Mouse (Mus musculus): ENCODE data around the gene Cdk14.

Cdk14 gene

GRCm38 (mm10) chr5:4801096-4801850 is 618.8 kb downstream of the Cdk14 start:
- DNase-seq (ENCODE audit: low read depth, low spot score), result no peak

- DNase-seq (ENCODE audit: low read depth, low spot score), result no peak
These were observed 628.9 kb downstream of the Cdk14 start for GRCm38 (mm10) chr5:4791219-4791618.

GRCm38 (mm10) chr5:4790265-4790664 is 629.8 kb downstream of the Cdk14 start:
- DNase-seq (ENCODE audit: low read depth, low spot score), result no peak

- no peak for DNase-seq (ENCODE audit: low read depth, low spot score)
These were observed 631.6 kb downstream of the Cdk14 start for GRCm38 (mm10) chr5:4788484-4788883.

- no peak for DNase-seq (ENCODE audit: low read depth, low spot score)
These were observed 633.3 kb downstream of the Cdk14 start for GRCm38 (mm10) chr5:4786816-4787215.

- no peak for DNase-seq (ENCODE audit: low read depth, low spot score)
These were observed 641.8 kb downstream of the Cdk14 start for GRCm38 (mm10) chr5:4778274-4778673.

GRCm38 (mm10) chr5:4776495-4776894 is 643.6 kb downstream of the Cdk14 start:
- DNase-seq (ENCODE audit: low read depth, low spot score), result no peak

- DNase-seq (ENCODE audit: low read depth, low spot score), result no peak
These were observed 646.9 kb downstream of the Cdk14 start for GRCm38 (mm10) chr5:4773090-4773772.

- no peak for DNase-seq (ENCODE audit: low read depth, low spot score)
These were observed 649.5 kb downstream of the Cdk14 start for GRCm38 (mm10) chr5:4770609-4771008.

- DNase-seq (ENCODE audit: low read depth, low spot score), result no peak
These were observed 652.2 kb downstream of the Cdk14 start for GRCm38 (mm10) chr5:4767896-4768295.

- DNase-seq (ENCODE audit: low read depth, low spot score), result no peak
These were observed 653.4 kb downstream of the Cdk14 start for GRCm38 (mm10) chr5:4766719-4767118.

GRCm38 (mm10) chr5:4761891-4762290 is 658.2 kb downstream of the Cdk14 start:
- no peak for DNase-seq (ENCODE audit: low read depth, low spot score)

- DNase-seq (ENCODE audit: low read depth, low spot score), result no peak
These were observed 661.6 kb downstream of the Cdk14 start for GRCm38 (mm10) chr5:4758331-4759080.

GRCm38 (mm10) chr5:4757902-4758301 is 662.2 kb downstream of the Cdk14 start, which contains the start of gene Fzd1:
Fzd1 (minus strand) TSS chr5:4758035.
- peak; percentile 86 for DNase-seq (ENCODE audit: low read depth, low spot score)

- DNase-seq (ENCODE audit: low read depth, low spot score), result no peak
These were observed 663.0 kb downstream of the Cdk14 start for GRCm38 (mm10) chr5:4756871-4757711.

GRCm38 (mm10) chr5:4756001-4756681 is 664.0 kb downstream of the Cdk14 start:
- no peak for DNase-seq (ENCODE audit: low read depth, low spot score)

GRCm38 (mm10) chr5:4755326-4755725 is 664.8 kb downstream of the Cdk14 start:
- no peak for DNase-seq (ENCODE audit: low read depth, low spot score)

- no peak for DNase-seq (ENCODE audit: low read depth, low spot score)
These were observed 665.3 kb downstream of the Cdk14 start for GRCm38 (mm10) chr5:4754701-4755281.
